Mouse (Mus musculus) ES-Bruce4 (cell line): ENCODE data around the gene Usp7.

Experiments
- CTCF ChIP-seq: IDR thresholded peaks from one replicate; pipeline ENCODE4 v1.8.1; 2011; ENCODE audit warnings: low read depth, low read length
- EP300 ChIP-seq: IDR thresholded peaks from 2 replicates; pipeline ENCODE4 v1.6.1; 2011; ENCODE audit warnings: low read depth, low read length; ENCODE audit not compliant: insufficient read depth
- POLR2A ChIP-seq: IDR thresholded peaks from one replicate; pipeline ENCODE4 v1.8.1; 2011; ENCODE audit warnings: low read length; ENCODE audit not compliant: insufficient read depth

DNA sequence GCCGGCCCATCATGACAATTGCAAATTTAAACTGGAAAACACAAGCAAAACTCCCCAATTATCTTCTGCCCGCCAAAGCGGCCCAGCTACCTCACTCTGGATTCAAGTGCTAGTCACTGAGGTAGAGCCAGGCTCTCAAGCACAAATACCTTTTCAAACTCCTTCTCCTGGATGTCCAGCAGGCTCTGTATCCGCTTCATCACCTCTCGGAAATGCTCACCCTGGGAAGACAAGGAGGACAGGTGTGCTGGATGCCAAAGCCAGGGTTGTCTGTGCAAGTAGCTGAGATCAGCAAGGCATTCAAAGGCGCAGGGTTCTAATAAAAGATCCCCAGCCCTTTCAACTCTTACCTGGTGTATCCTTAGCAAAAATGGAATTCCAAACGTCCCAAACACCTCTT lies 100.9 kb downstream of the Usp7 start:
- no peak for TF ChIP-seq POLR2A
- TF ChIP-seq CTCF: no peak
- no peak for TF ChIP-seq EP300
